Mouse (Mus musculus): Measurements from ENCODE around the gene Nbas.

Nbas gene

GRCm38 (mm10) chr12:13626803-13627706 lies 358.1 kb downstream of the Nbas start:
- no peak for DNase-seq
